ENCODE assay signal across 20 mouse cellular contexts in genomic region chr8:61844575-61844974, GRCm38 (mm10). TPM values are rescaled to one million over a fixed set of nuclear protein-coding genes. Genes with fewer than 3 reads are reported as not detected.
DNase-seq lines count a peak whose midpoint lies in the region; ATAC-seq and TF ChIP-seq lines count a peak whose summit lies in the region.
"Had no signal": no experiment of that assay in that cellular context is flagged by ENCODE, and none has a peak within 500 bp of the region (broad histone marks: within the 10 kb centered on the region; RNA-seq: fewer than 3 reads in every experiment).

No protein-coding gene starts in this region.

- no peaks in the 10 kb centered on the region for H3K27me3 ChIP-seq in forebrain, embryonic 14.5 days (replicated peaks; ENCODE audit: control insufficient read depth, insufficient read depth, low read length)
- H3K27me3 ChIP-seq in forebrain, embryonic 16.5 days (replicated peaks; ENCODE audit: control insufficient read depth, insufficient read depth, low read length): no peaks in the 10 kb centered on the region
- no peaks in the 10 kb centered on the region for H3K27me3 ChIP-seq in heart, embryonic 16.5 days (ENCODE audit: control insufficient read depth, insufficient read depth, low read length)
- no peaks in the 10 kb centered on the region for H3K27me3 ChIP-seq in embryonic facial prominence, embryonic 12.5 days
- H3K27me3 ChIP-seq in limb, embryonic 14.5 days (ENCODE audit: control insufficient read depth, insufficient read depth, low read length): no peaks in the 10 kb centered on the region
- H3K27me3 ChIP-seq: forebrain, embryonic 15.5 days; hindbrain, embryonic 12.5 days; midbrain, embryonic 12.5 days; neural tube, embryonic 15.5 days had no signal

- no peaks in the 10 kb centered on the region for H3K36me3 ChIP-seq in forebrain, embryonic 14.5 days (ENCODE audit: control insufficient read depth, insufficient read depth, low read length)
- H3K36me3 ChIP-seq in forebrain, embryonic 16.5 days (ENCODE audit: control insufficient read depth, insufficient read depth): no peaks in the 10 kb centered on the region
- H3K36me3 ChIP-seq in heart, embryonic 16.5 days (ENCODE audit: control insufficient read depth, insufficient read depth): no peaks in the 10 kb centered on the region
- no peaks in the 10 kb centered on the region for H3K36me3 ChIP-seq in embryonic facial prominence, embryonic 12.5 days
- H3K36me3 ChIP-seq in limb, embryonic 14.5 days (ENCODE audit: control insufficient read depth, insufficient read depth, low read length): no peaks in the 10 kb centered on the region
- H3K36me3 ChIP-seq: forebrain, embryonic 15.5 days; hindbrain, embryonic 12.5 days; midbrain, embryonic 12.5 days; neural tube, embryonic 15.5 days had no signal

- 68% methylated on average over 4 of the region's 4 CpGs for WGBS in forebrain, embryonic 14.5 days
- 54% methylated on average over 4 of the region's 4 CpGs for WGBS in forebrain, embryonic 16.5 days
- 66% methylated on average over 4 of the region's 4 CpGs for WGBS in heart, embryonic 16.5 days
- 26% methylated on average over 4 of the region's 4 CpGs for WGBS in embryonic facial prominence, embryonic 12.5 days
- WGBS in limb, embryonic 14.5 days: 12% methylated on average over 4 of the region's 4 CpGs

- ATAC-seq in forebrain, embryonic 14.5 days: no peak
- no peak for ATAC-seq in forebrain, embryonic 16.5 days
- no peak for ATAC-seq in heart, embryonic 16.5 days (replicated peaks; ENCODE audit: extremely low read depth, insufficient read depth, low FRiP score)
- no peak for ATAC-seq in embryonic facial prominence, embryonic 12.5 days (ENCODE audit: insufficient number of reproducible peaks, insufficient read depth, low FRiP score, low TSS enrichment)
- peak; percentile 28; the same call in 1 of the 2 replicates for ATAC-seq in limb, embryonic 14.5 days (ENCODE audit: low FRiP score, low read depth)
- ATAC-seq: forebrain, embryonic 15.5 days had no signal

- no peak overlapping the region for H3K27ac ChIP-seq in forebrain, embryonic 14.5 days (ENCODE audit: low read depth, low read length)
- H3K27ac ChIP-seq in forebrain, embryonic 16.5 days (ENCODE audit: low read length): no peak overlapping the region
- peak overlapping the region; percentile 38; the same call in 1 of the 2 replicates for H3K27ac ChIP-seq in heart, embryonic 16.5 days (ENCODE audit: low read length)
- H3K27ac ChIP-seq in embryonic facial prominence, embryonic 12.5 days: peak overlapping the region; percentile 65; the same call in 1 of the 2 replicates
- H3K27ac ChIP-seq in limb, embryonic 14.5 days (replicated peaks; ENCODE audit: low read depth, low read length): peak overlapping the region; percentile 14; the same call in 1 of the 2 replicates
- H3K27ac ChIP-seq: forebrain, embryonic 15.5 days; hindbrain, embryonic 12.5 days; midbrain, embryonic 12.5 days; neural tube, embryonic 15.5 days had no signal

- no peak overlapping the region for H3K4me2 ChIP-seq in forebrain, embryonic 14.5 days (ENCODE audit: low read length)
- no peak overlapping the region for H3K4me2 ChIP-seq in forebrain, embryonic 16.5 days (ENCODE audit: low read length)
- H3K4me2 ChIP-seq in heart, embryonic 16.5 days (ENCODE audit: low read depth, low read length): no peak overlapping the region
- 0 out of 2 replicates have a peak overlapping the region, but pooled peaks have one; percentile 3 for H3K4me2 ChIP-seq in embryonic facial prominence, embryonic 12.5 days (replicated peaks)
- peak overlapping the region; percentile 29; the same call in 1 of the 2 replicates for H3K4me2 ChIP-seq in limb, embryonic 14.5 days (replicated peaks; ENCODE audit: low read depth, low read length, severe bottlenecking)
- H3K4me2 ChIP-seq: forebrain, embryonic 15.5 days; hindbrain, embryonic 12.5 days; liver, embryonic 11.5 days; midbrain, embryonic 12.5 days; neural tube, embryonic 15.5 days had no signal

- H3K9ac ChIP-seq in forebrain, embryonic 14.5 days (ENCODE audit: low read length): no peak overlapping the region
- H3K9ac ChIP-seq in forebrain, embryonic 16.5 days (replicated peaks; ENCODE audit: low read depth, low read length): no peak overlapping the region
- H3K9ac ChIP-seq in heart, embryonic 16.5 days (ENCODE audit: low read length): no peak overlapping the region
- H3K9ac ChIP-seq in embryonic facial prominence, embryonic 12.5 days: no peak overlapping the region
- H3K9ac ChIP-seq in limb, embryonic 14.5 days (ENCODE audit: low read depth, low read length, severe bottlenecking): no peak overlapping the region
- H3K9ac ChIP-seq: forebrain, embryonic 15.5 days; hindbrain, embryonic 12.5 days; midbrain, embryonic 12.5 days; neural tube, embryonic 15.5 days had no signal

- DNase-seq in forebrain, embryonic 14.5 days (ENCODE audit: low spot score): peak; percentile 3
- no peak for DNase-seq in heart, adult 9 months (ENCODE audit: low spot score in 2 of 2)
- peak; percentile 64 for DNase-seq in limb, embryonic 14.5 days (ENCODE audit: low spot score)
- DNase-seq in thymus, postnatal 14 days: no peak
- DNase-seq in ovary, postnatal 36 days (ENCODE audit: low spot score): no peak
- DNase-seq: adrenal gland, postnatal 36 days; cerebellum, adult 11 months; cerebellum, adult 9-11 months; heart, postnatal 14 days; kidney, adult 18-20 months; layer of hippocampus, adult 9-11 months; lung, adult 2 months had no signal

- no peak for TF ChIP-seq POLR2A in limb, embryonic 14.5 days (IDR thresholded peaks at IDR 0.05; ENCODE audit: borderline replicate concordance, extremely low read depth, insufficient read depth, insufficient read length)

- H3K4me1 ChIP-seq in forebrain, embryonic 14.5 days (ENCODE audit: control insufficient read depth, insufficient read depth, low read length): no peaks in the 10 kb centered on the region
- H3K4me1 ChIP-seq in forebrain, embryonic 16.5 days (replicated peaks; ENCODE audit: control insufficient read depth, insufficient read depth, low read length): no peaks in the 10 kb centered on the region
- peaks cover 41% of the 10 kb centered on the region for H3K4me1 ChIP-seq in heart, embryonic 16.5 days (ENCODE audit: control insufficient read depth, insufficient read depth, low read length)
- peaks cover 32% of the 10 kb centered on the region for H3K4me1 ChIP-seq in embryonic facial prominence, embryonic 12.5 days
- peaks cover 25% of the 10 kb centered on the region for H3K4me1 ChIP-seq in limb, embryonic 14.5 days (ENCODE audit: control insufficient read depth, insufficient read depth, low read length)
- H3K4me1 ChIP-seq: neural tube, embryonic 15.5 days had no signal

- H3K9me3 ChIP-seq in forebrain, embryonic 14.5 days (replicated peaks; ENCODE audit: control insufficient read depth, low read length): no peaks in the 10 kb centered on the region; the same call in 1 of the 2 replicates
- H3K9me3 ChIP-seq in forebrain, embryonic 16.5 days (ENCODE audit: control insufficient read depth, low read length): 0 out of 2 replicates have a peak, but pooled peaks cover 2% of the 10 kb centered on the region
- peaks cover 4% of the 10 kb centered on the region; the same call in 1 of the 2 replicates for H3K9me3 ChIP-seq in heart, embryonic 16.5 days (replicated peaks; ENCODE audit: control insufficient read depth, low read length)
- H3K9me3 ChIP-seq in embryonic facial prominence, embryonic 12.5 days: no peaks in the 10 kb centered on the region
- no peaks in the 10 kb centered on the region for H3K9me3 ChIP-seq in limb, embryonic 14.5 days (ENCODE audit: control insufficient read depth, low read length)
- H3K9me3 ChIP-seq: forebrain, embryonic 15.5 days; hindbrain, embryonic 12.5 days; midbrain, embryonic 12.5 days; neural tube, embryonic 15.5 days had no signal

- H3K4me3 ChIP-seq in forebrain, embryonic 14.5 days (ENCODE audit: low read depth, low read length): no peak overlapping the region
- H3K4me3 ChIP-seq in forebrain, embryonic 16.5 days (replicated peaks; ENCODE audit: low read length): no peak overlapping the region
- H3K4me3 ChIP-seq in heart, embryonic 16.5 days (ENCODE audit: low read length): no peak overlapping the region
- H3K4me3 ChIP-seq in embryonic facial prominence, embryonic 12.5 days: no peak overlapping the region
- no peak overlapping the region for H3K4me3 ChIP-seq in limb, embryonic 14.5 days (replicated peaks; ENCODE audit: low read length)
- H3K4me3 ChIP-seq: forebrain, embryonic 15.5 days; hindbrain, embryonic 12.5 days; midbrain, embryonic 12.5 days; neural tube, embryonic 15.5 days had no signal

RNA-seq across cellular contexts. Expression of gene Palld, which starts 57.9 kb away (rescaled TPM):
- 14.3 and 15.9 TPM in 2 replicates for polyA plus RNA-seq in forebrain, embryonic 14.5 days (2014; fragmentation: Nextera tagmentation; extraction: Ambion mirVana)
- polyA plus RNA-seq in forebrain, embryonic 16.5 days (2015; fragmentation: Nextera tagmentation; extraction: Ambion mirVana): 16.5 and 16.8 TPM in 2 replicates
- 189 and 190 TPM in 2 replicates for polyA plus RNA-seq in heart, embryonic 16.5 days (2015; fragmentation: Nextera tagmentation; extraction: Ambion mirVana)
- 133 and 138 TPM in 2 replicates for polyA plus RNA-seq in embryonic facial prominence, embryonic 12.5 days (2016; fragmentation: Nextera tagmentation; extraction: Ambion mirVana)
- polyA plus RNA-seq in limb, embryonic 14.5 days (2012; rRNA removed): 61.4 and 62.4 TPM in 2 replicates
- 99.0 and 111 TPM in 2 replicates for polyA plus RNA-seq in limb, embryonic 14.5 days (2014; fragmentation: Nextera tagmentation; extraction: Ambion mirVana)

Comparison
In these comparisons a context has a peak if more than half of its experiments do, and no peak if none do; other contexts are left out.
1. DNase-seq: peak in forebrain, embryonic 14.5 days (single experiment) and limb, embryonic 14.5 days (single experiment); none in heart, adult 9 months (0 of 2), thymus, postnatal 14 days (single experiment) and ovary, postnatal 36 days (single experiment).
2. H3K27ac ChIP-seq: peak in heart, embryonic 16.5 days (single experiment), embryonic facial prominence, embryonic 12.5 days (single experiment) and limb, embryonic 14.5 days (single experiment); none in forebrain, embryonic 14.5 days (single experiment) and forebrain, embryonic 16.5 days (single experiment).
3. H3K4me2 ChIP-seq: peak in embryonic facial prominence, embryonic 12.5 days (single experiment) and limb, embryonic 14.5 days (single experiment); none in forebrain, embryonic 14.5 days (single experiment), forebrain, embryonic 16.5 days (single experiment) and heart, embryonic 16.5 days (single experiment).